Mouse (Mus musculus): ENCODE data around the gene Gpr6. TPM values are rescaled to one million over a fixed set of nuclear protein-coding genes. Genes with fewer than 3 reads are reported as not detected.
A peak's percentile ranks its signal among the peaks of the same experiment; 100 is the strongest.

The Gpr6 gene
- not detected in 2 replicates for polyA plus RNA-seq (2015; fragmentation: Nextera tagmentation; extraction: Ambion mirVana)

GRCm38 (mm10) chr10:41072116-41072515 lies at the start of gene Gpr6:
Gene Gpr6 (minus strand): TSS chr10:41072285.
- H3K4me2 ChIP-seq, result no peak within 1 kb of the TSS
- 7% methylated on average over 23 of the region's 23 CpGs for WGBS (ENCODE audit: insufficient replicate concordance)
- no peak within 1 kb of the TSS for H3K4me3 ChIP-seq (replicated peaks)
- peaks cover 52% of the 10 kb centered on the region for H3K27me3 ChIP-seq
- DNase-seq (no peak), ATAC-seq (ENCODE audit: low read depth) (no peak)
- H3K9ac ChIP-seq, result no peak within 1 kb of the TSS
- H3K27ac ChIP-seq, result no peak within 1 kb of the TSS
- no peaks in the 10 kb centered on the region for H3K9me3 ChIP-seq (replicated peaks)
- no peaks in the 10 kb centered on the region for H3K36me3 ChIP-seq
- no peaks in the 10 kb centered on the region for H3K4me1 ChIP-seq (replicated peaks)

GRCm38 (mm10) chr10:41100060-41100459 lies 28.0 kb upstream of the Gpr6 start:
- no peaks in the 10 kb centered on the region for H3K36me3 ChIP-seq

GRCm38 (mm10) chr10:41098137-41098536 lies 26.1 kb upstream of the Gpr6 start:
- no peak for DNase-seq
- Histone ChIP-seq H3K9ac (no peak overlapping the region), H3K4me1 (replicated peaks) (no peaks in the 10 kb centered on the region), H3K9me3 (replicated peaks) (no peaks in the 10 kb centered on the region), H3K27ac (no peak overlapping the region), H3K27me3 (no peaks in the 10 kb centered on the region), H3K4me3 (replicated peaks) (no peak overlapping the region), H3K36me3 (no peaks in the 10 kb centered on the region), H3K4me2 (no peak overlapping the region)
- no peak for ATAC-seq (ENCODE audit: low read depth)
- 75% methylated on average over 6 of the region's 6 CpGs for WGBS (ENCODE audit: insufficient replicate concordance)

More at GRCm38 (mm10) chr10:41100060-41100459, 28.0 kb upstream of the Gpr6 start:
- Histone ChIP-seq H3K9me3 (replicated peaks) (no peaks in the 10 kb centered on the region), H3K4me2 (no peak overlapping the region), H3K27me3 (no peaks in the 10 kb centered on the region), H3K27ac (no peak overlapping the region), H3K4me3 (replicated peaks) (no peak overlapping the region), H3K9ac (no peak overlapping the region), H3K4me1 (replicated peaks) (no peaks in the 10 kb centered on the region)
- 57% methylated on average over 2 of the region's 2 CpGs for WGBS (ENCODE audit: insufficient replicate concordance)
- ATAC-seq (ENCODE audit: low read depth), result no peak
- DNase-seq, result no peak

- no peaks in the 10 kb centered on the region for H3K9me3 ChIP-seq (replicated peaks)
- H3K4me1 ChIP-seq (replicated peaks), result no peaks in the 10 kb centered on the region
- no peak overlapping the region for H3K27ac ChIP-seq
- H3K27me3 ChIP-seq, result no peaks in the 10 kb centered on the region
- WGBS (ENCODE audit: insufficient replicate concordance), result 52% methylated on average over 7 of the region's 7 CpGs
- no peak overlapping the region for H3K9ac ChIP-seq
- ATAC-seq (ENCODE audit: low read depth) (no peak), DNase-seq (no peak)
- H3K4me3 ChIP-seq (replicated peaks), result no peak overlapping the region
- no peaks in the 10 kb centered on the region for H3K36me3 ChIP-seq
- no peak overlapping the region for H3K4me2 ChIP-seq
These were observed 16.8 kb upstream of the Gpr6 start for GRCm38 (mm10) chr10:41088852-41089251.

- 6% methylated on average over 11 of the region's 11 CpGs for WGBS (ENCODE audit: insufficient replicate concordance)
- Histone ChIP-seq H3K27me3 (peaks cover 52% of the 10 kb centered on the region), H3K4me1 (replicated peaks) (no peaks in the 10 kb centered on the region), H3K4me2 (no peak overlapping the region), H3K4me3 (replicated peaks) (no peak overlapping the region), H3K9me3 (replicated peaks) (no peaks in the 10 kb centered on the region), H3K27ac (no peak overlapping the region), H3K9ac (no peak overlapping the region), H3K36me3 (no peaks in the 10 kb centered on the region)
- DNase-seq, result peak; percentile 15
- no peak for ATAC-seq (ENCODE audit: low read depth)
These were observed 389 bp downstream of the Gpr6 start for GRCm38 (mm10) chr10:41071696-41072095.

GRCm38 (mm10) chr10:41070693-41071651 lies 1.1 kb downstream of the Gpr6 start:
- Histone ChIP-seq H3K4me1 (replicated peaks) (no peaks in the 10 kb centered on the region), H3K36me3 (no peaks in the 10 kb centered on the region), H3K4me2 (no peak overlapping the region), H3K4me3 (replicated peaks) (no peak overlapping the region), H3K9ac (no peak overlapping the region), H3K27ac (no peak overlapping the region), H3K9me3 (replicated peaks) (no peaks in the 10 kb centered on the region), H3K27me3 (peaks cover 52% of the 10 kb centered on the region)
- no peak for DNase-seq
- ATAC-seq (ENCODE audit: low read depth), result no peak
- 6% methylated on average over 68 of the region's 68 CpGs for WGBS (ENCODE audit: insufficient replicate concordance)

GRCm38 (mm10) chr10:41060250-41060831 lies 11.7 kb downstream of the Gpr6 start:
- no peak overlapping the region for H3K27ac ChIP-seq
- ATAC-seq (ENCODE audit: low read depth) (no peak), DNase-seq (no peak)
- H3K9ac ChIP-seq, result no peak overlapping the region
- no peaks in the 10 kb centered on the region for H3K36me3 ChIP-seq
- no peaks in the 10 kb centered on the region for H3K9me3 ChIP-seq (replicated peaks)
- WGBS (ENCODE audit: insufficient replicate concordance), result 58% methylated on average over 4 of the region's 4 CpGs
- no peak overlapping the region for H3K4me3 ChIP-seq (replicated peaks)
- no peak overlapping the region for H3K4me2 ChIP-seq
- H3K4me1 ChIP-seq (replicated peaks), result no peaks in the 10 kb centered on the region
- no peaks in the 10 kb centered on the region for H3K27me3 ChIP-seq

- no peak overlapping the region for H3K27ac ChIP-seq
- DNase-seq (no peak), ATAC-seq (ENCODE audit: low read depth) (no peak)
- no peaks in the 10 kb centered on the region for H3K9me3 ChIP-seq (replicated peaks)
- WGBS (ENCODE audit: insufficient replicate concordance), result 71% methylated on average over 9 of the region's 9 CpGs
- no peak overlapping the region for H3K4me2 ChIP-seq
- no peaks in the 10 kb centered on the region for H3K36me3 ChIP-seq
- no peak overlapping the region for H3K9ac ChIP-seq
- H3K27me3 ChIP-seq, result no peaks in the 10 kb centered on the region
- H3K4me1 ChIP-seq (replicated peaks), result 0 out of 2 replicates have a peak, but pooled peaks cover 3% of the 10 kb centered on the region
- H3K4me3 ChIP-seq (replicated peaks), result no peak overlapping the region
These were observed 16.5 kb downstream of the Gpr6 start for GRCm38 (mm10) chr10:41055581-41055980.

GRCm38 (mm10) chr10:41054005-41054404 lies 18.1 kb downstream of the Gpr6 start:
- H3K27ac ChIP-seq, result no peak overlapping the region
- no peaks in the 10 kb centered on the region for H3K9me3 ChIP-seq (replicated peaks)
- no peak overlapping the region for H3K4me2 ChIP-seq
- 0 out of 2 replicates have a peak, but pooled peaks cover 3% of the 10 kb centered on the region for H3K4me1 ChIP-seq (replicated peaks)
- ATAC-seq (ENCODE audit: low read depth), result no peak
- no peak overlapping the region for H3K9ac ChIP-seq
- no peaks in the 10 kb centered on the region for H3K27me3 ChIP-seq
- H3K36me3 ChIP-seq, result no peaks in the 10 kb centered on the region
- no peak for DNase-seq
- WGBS (ENCODE audit: insufficient replicate concordance), result 48% methylated on average over 5 of the region's 5 CpGs
- no peak overlapping the region for H3K4me3 ChIP-seq (replicated peaks)

GRCm38 (mm10) chr10:41042272-41042671 lies 29.8 kb downstream of the Gpr6 start:
- no peaks in the 10 kb centered on the region for H3K9me3 ChIP-seq (replicated peaks)
- H3K27ac ChIP-seq, result no peak overlapping the region
- H3K4me1 ChIP-seq (replicated peaks), result 0 out of 2 replicates have a peak, but pooled peaks cover 2% of the 10 kb centered on the region
- H3K9ac ChIP-seq, result no peak overlapping the region
- ATAC-seq (ENCODE audit: low read depth) (no peak), DNase-seq (no peak)
- WGBS (ENCODE audit: insufficient replicate concordance), result 76% methylated on average over 11 of the region's 11 CpGs
- no peak overlapping the region for H3K4me2 ChIP-seq
- no peaks in the 10 kb centered on the region for H3K36me3 ChIP-seq
- H3K4me3 ChIP-seq (replicated peaks), result no peak overlapping the region
- H3K27me3 ChIP-seq, result peaks cover 3% of the 10 kb centered on the region; the same call in 1 of the 2 replicates

GRCm38 (mm10) chr10:41041478-41041877 lies 30.6 kb downstream of the Gpr6 start:
- DNase-seq (no peak), ATAC-seq (ENCODE audit: low read depth) (no peak)
- H3K4me2 ChIP-seq, result no peak overlapping the region
- H3K9ac ChIP-seq, result no peak overlapping the region
- H3K36me3 ChIP-seq, result no peaks in the 10 kb centered on the region
- H3K9me3 ChIP-seq (replicated peaks), result no peaks in the 10 kb centered on the region
- no peak overlapping the region for H3K27ac ChIP-seq
- no peak overlapping the region for H3K4me3 ChIP-seq (replicated peaks)
- H3K4me1 ChIP-seq (replicated peaks), result 0 out of 2 replicates have a peak, but pooled peaks cover 2% of the 10 kb centered on the region
- 73% methylated on average over 9 of the region's 9 CpGs for WGBS (ENCODE audit: insufficient replicate concordance)
- peaks cover 3% of the 10 kb centered on the region; the same call in 1 of the 2 replicates for H3K27me3 ChIP-seq
